Comparison of ENCODE assay signal across 8 mouse cellular contexts in genomic region chr14:19986614-19987357, GRCm38 (mm10). TPM values are rescaled to one million over a fixed set of nuclear protein-coding genes. Genes with fewer than 3 reads are reported as not detected.
DNase-seq lines count a peak whose midpoint lies in the region; ATAC-seq and TF ChIP-seq lines count a peak whose summit lies in the region.

No protein-coding gene starts in this region.

- no peaks in the 10 kb centered on the region for H3K9me3 ChIP-seq in E14TG2a.4 (ENCODE audit: low read length)
- no peaks in the 10 kb centered on the region for H3K9me3 ChIP-seq in forebrain, embryonic 14.5 days (replicated peaks; ENCODE audit: control insufficient read depth, low read length)
- H3K9me3 ChIP-seq in liver, embryonic 16.5 days (replicated peaks; ENCODE audit: control insufficient read depth, low read length), result no peaks in the 10 kb centered on the region
- H3K9me3 ChIP-seq in neural tube, embryonic 12.5 days, result no peaks in the 10 kb centered on the region

- no peaks in the 10 kb centered on the region for H3K27me3 ChIP-seq in E14TG2a.4 (ENCODE audit: insufficient read depth, low read length)
- no peaks in the 10 kb centered on the region for H3K27me3 ChIP-seq in forebrain, embryonic 14.5 days (replicated peaks; ENCODE audit: control insufficient read depth, insufficient read depth, low read length)
- H3K27me3 ChIP-seq in liver, embryonic 16.5 days (ENCODE audit: control insufficient read depth, insufficient read depth, low read depth, low read length), result peaks cover 5% of the 10 kb centered on the region; the same call in 1 of the 2 replicates
- no peaks in the 10 kb centered on the region for H3K27me3 ChIP-seq in neural tube, embryonic 12.5 days (replicated peaks)

- peak; percentile 98 for DNase-seq in forebrain, embryonic 14.5 days (ENCODE audit: low spot score)
- DNase-seq in heart, postnatal 14 days, result peak; percentile 55 to 80
- DNase-seq in kidney, postnatal 36 days, result peak; percentile 75 to 76
- peak; percentile 37 to 57 for DNase-seq in thymus, adult 18-20 months

- peak; percentile 94 for ATAC-seq in forebrain, embryonic 14.5 days
- 0 out of 2 replicates have a peak, but pooled peaks have one; percentile 39 for ATAC-seq in liver, embryonic 16.5 days (ENCODE audit: low read depth)
- ATAC-seq in neural tube, embryonic 12.5 days (ENCODE audit: low FRiP score, low read depth), result peak; percentile 91

- WGBS in forebrain, embryonic 14.5 days, result under 1% methylated on average over 13 of the region's 13 CpGs
- WGBS in liver, embryonic 16.5 days (ENCODE audit: insufficient replicate concordance), result 5% methylated on average over 13 of the region's 13 CpGs
- under 1% methylated on average over 13 of the region's 13 CpGs for WGBS in neural tube, embryonic 12.5 days

- H3K4me1 ChIP-seq in E14TG2a.4 (replicated peaks; ENCODE audit: low read depth, low read length), result peaks cover 79% of the 10 kb centered on the region
- peaks cover 18% of the 10 kb centered on the region for H3K4me1 ChIP-seq in brown adipose tissue, adult 24 weeks (ENCODE audit: control insufficient read depth, insufficient read depth, insufficient read length, low read length)
- peaks cover 27% of the 10 kb centered on the region for H3K4me1 ChIP-seq in forebrain, embryonic 14.5 days (ENCODE audit: control insufficient read depth, insufficient read depth, low read length)
- no peaks in the 10 kb centered on the region for H3K4me1 ChIP-seq in liver, embryonic 16.5 days (ENCODE audit: control insufficient read depth, low read depth, low read length)
- H3K4me1 ChIP-seq in neural tube, embryonic 12.5 days, result peaks cover 33% of the 10 kb centered on the region

- H3K27ac ChIP-seq in brown adipose tissue, adult 24 weeks (replicated peaks; ENCODE audit: low read depth, low read length), result peak overlapping the region; percentile 75
- H3K27ac ChIP-seq in forebrain, embryonic 14.5 days (ENCODE audit: low read depth, low read length), result peak overlapping the region; percentile 99
- peak overlapping the region; percentile 68 for H3K27ac ChIP-seq in liver, embryonic 16.5 days (ENCODE audit: low read length)
- H3K27ac ChIP-seq in neural tube, embryonic 12.5 days, result peak overlapping the region; percentile 90

- H3K4me2 ChIP-seq in forebrain, embryonic 14.5 days (ENCODE audit: low read length), result peak overlapping the region; percentile 56
- peak overlapping the region; percentile 15; the same call in 1 of the 2 replicates for H3K4me2 ChIP-seq in liver, embryonic 16.5 days (ENCODE audit: low read depth, low read length)
- peak overlapping the region; percentile 59 for H3K4me2 ChIP-seq in neural tube, embryonic 12.5 days (replicated peaks)

- intact Hi-C loops in heart, postnatal 14 days (cut with DNase I), result no loop called here

- TF ChIP-seq CTCF in E14TG2a.4 (conservative IDR thresholded peaks at IDR 0.05; ENCODE audit: low read length), result no peak

- no peaks in the 10 kb centered on the region for H3K36me3 ChIP-seq in E14TG2a.4 (ENCODE audit: insufficient read depth, low read length)
- no peaks in the 10 kb centered on the region for H3K36me3 ChIP-seq in forebrain, embryonic 14.5 days (ENCODE audit: control insufficient read depth, insufficient read depth, low read length)
- no peaks in the 10 kb centered on the region for H3K36me3 ChIP-seq in liver, embryonic 16.5 days (ENCODE audit: control insufficient read depth, insufficient read depth)
- H3K36me3 ChIP-seq in neural tube, embryonic 12.5 days, result no peaks in the 10 kb centered on the region

- peak overlapping the region; percentile 61 for H3K9ac ChIP-seq in forebrain, embryonic 14.5 days (ENCODE audit: low read length)
- no peak overlapping the region for H3K9ac ChIP-seq in liver, embryonic 16.5 days (ENCODE audit: low read depth, low read length)
- peak overlapping the region; percentile 36; the same call in 1 of the 2 replicates for H3K9ac ChIP-seq in neural tube, embryonic 12.5 days

- H3K4me3 ChIP-seq in E14TG2a.4 (replicated peaks; ENCODE audit: low read length), result peak overlapping the region; percentile 68
- no peak overlapping the region; the same call in 1 of the 2 replicates for H3K4me3 ChIP-seq in brown adipose tissue, adult 24 weeks (ENCODE audit: insufficient read depth, low read depth, low read length)
- peak overlapping the region; percentile 25 for H3K4me3 ChIP-seq in forebrain, embryonic 14.5 days (ENCODE audit: low read depth, low read length)
- no peak overlapping the region for H3K4me3 ChIP-seq in liver, embryonic 16.5 days (ENCODE audit: low read depth, low read length)
- peak overlapping the region; percentile 18; the same call in 1 of the 2 replicates for H3K4me3 ChIP-seq in neural tube, embryonic 12.5 days

RNA-seq across cellular contexts. Expression of gene Gng2, which starts 9.4 kb away (rescaled TPM):
- 4.7 and 14.1 TPM in 2 replicates for polyA plus RNA-seq in brown adipose tissue, adult 24 weeks (2012; ENCODE audit: insufficient read depth, insufficient read length, missing spikeins)
- 423 and 429 TPM in 2 replicates for polyA plus RNA-seq in forebrain, embryonic 14.5 days (2014; fragmentation: Nextera tagmentation; extraction: Ambion mirVana)
- total RNA-seq in heart, postnatal 14 days (2021), result 10 to 100 TPM; 13.9 to 21.2 TPM
- 9.4 and 11.6 TPM in 2 replicates for polyA plus RNA-seq in liver, embryonic 16.5 days (2015; fragmentation: Nextera tagmentation; extraction: Ambion mirVana)
- polyA plus RNA-seq in neural tube, embryonic 12.5 days (2016; fragmentation: Nextera tagmentation; extraction: Ambion mirVana), result 233 and 249 TPM in 2 replicates

Comparison
In these comparisons a context has a peak if more than half of its experiments do, and no peak if none do; other contexts are left out.
1. H3K4me3 ChIP-seq: peak in E14TG2a.4 (single experiment), forebrain, embryonic 14.5 days (single experiment) and neural tube, embryonic 12.5 days (single experiment); none in brown adipose tissue, adult 24 weeks (single experiment) and liver, embryonic 16.5 days (single experiment).
2. ATAC-seq: peak in every context shown above with its lines; median percentile 94 in forebrain, embryonic 14.5 days; 91 in neural tube, embryonic 12.5 days; 39 in liver, embryonic 16.5 days.
3. DNase-seq: peak in every context shown above with its lines; median percentile 98 in forebrain, embryonic 14.5 days; 76 in kidney, postnatal 36 days; 68 in heart, postnatal 14 days; 47 in thymus, adult 18-20 months.
4. RNA of gene Gng2, which starts 9.4 kb away (polyA plus RNA-seq): 423 to 429 TPM in forebrain, embryonic 14.5 days and 233 to 249 TPM in neural tube, embryonic 12.5 days; 4.7 to 14.1 TPM in brown adipose tissue, adult 24 weeks and 9.4 to 11.6 TPM in liver, embryonic 16.5 days; every median in the first group is over 10 times any median in the second.
5. Peak in every context shown above with its lines, with median percentiles within 50 percentile points of each other: H3K27ac ChIP-seq and H3K4me2 ChIP-seq.